Mouse (Mus musculus): ENCODE data around the gene Sh3bgrl2. TPM values are rescaled to one million over a fixed set of nuclear protein-coding genes. Genes with fewer than 3 reads are reported as not detected.

Gene Sh3bgrl2
- total RNA-seq, 1 experiment, result 13.3 TPM

- TF ChIP-seq CHD2 (IDR thresholded peaks at IDR 0.05; ENCODE audit: low read depth, low read length) (no peak), HCFC1 (IDR thresholded peaks at IDR 0.05; ENCODE audit: borderline replicate concordance, insufficient read depth, low read length) (no peak), MAFK (IDR thresholded peaks at IDR 0.05; ENCODE audit: insufficient read depth, low read depth, low read length) (no peak), ZNF384 (IDR thresholded peaks at IDR 0.05; ENCODE audit: low read depth, low read length) (no peak), ZC3H11A (IDR thresholded peaks at IDR 0.05; ENCODE audit: borderline replicate concordance, low read depth, low read length) (no peak)
- Histone ChIP-seq H3K9me3 (ENCODE audit: control insufficient read depth, insufficient read depth, low read depth, low read length) (no peaks in the 10 kb centered on the region), H3K36me3 (ENCODE audit: control insufficient read depth, insufficient read depth, low read length, poor library complexity, severe bottlenecking) (no peaks in the 10 kb centered on the region), H3K4me1 (ENCODE audit: control insufficient read depth in 2 of 2, insufficient read depth in 2 of 2, low read length in 2 of 2, poor library complexity in 1 of 2) (no peaks in the 10 kb centered on the region), H3K4me3 (ENCODE audit: insufficient read depth in 1 of 2, low read depth in 1 of 2, low read length in 2 of 2, poor library complexity in 1 of 2, severe bottlenecking in 1 of 2) (no peak overlapping the region), H3K27ac (ENCODE audit: insufficient read depth, low read depth, low read length, poor library complexity, severe bottlenecking) (no peak overlapping the region), H3K9ac (ENCODE audit: insufficient read depth, low read depth, low read length, poor library complexity, severe bottlenecking) (no peak overlapping the region)
- in situ Hi-C loops (cut with MboI; ENCODE audit: low sequenced_read_pairs in 2 of 2, unreplicated experiment in 2 of 2), result no loop called here
- no peak for DNase-seq (ENCODE audit: low read depth, low spot score)
Measured at GRCm38 (mm10) chr9:83634703-83635102, 86.6 kb downstream of the Sh3bgrl2 start.

- no peak for DNase-seq (ENCODE audit: low read depth, low spot score)
- no peak overlapping the region for H3K27ac ChIP-seq (ENCODE audit: insufficient read depth, low read depth, low read length, poor library complexity, severe bottlenecking)
- 0 out of 4 replicates have a peak, but pooled peaks cover 0 to 2% of the 10 kb centered on the region in 2 experiments for H3K4me1 ChIP-seq (ENCODE audit: control insufficient read depth in 2 of 2, insufficient read depth in 2 of 2, low read length in 2 of 2, poor library complexity in 1 of 2)
- H3K9me3 ChIP-seq (ENCODE audit: control insufficient read depth, insufficient read depth, low read depth, low read length), result no peaks in the 10 kb centered on the region
- no peak for TF ChIP-seq CHD2 (IDR thresholded peaks at IDR 0.05; ENCODE audit: low read depth, low read length)
- no peak for TF ChIP-seq ZC3H11A (IDR thresholded peaks at IDR 0.05; ENCODE audit: borderline replicate concordance, low read depth, low read length)
- no peak for TF ChIP-seq ZNF384 (IDR thresholded peaks at IDR 0.05; ENCODE audit: low read depth, low read length)
- TF ChIP-seq HCFC1 (IDR thresholded peaks at IDR 0.05; ENCODE audit: borderline replicate concordance, insufficient read depth, low read length), result no peak
- TF ChIP-seq MAFK (IDR thresholded peaks at IDR 0.05; ENCODE audit: insufficient read depth, low read depth, low read length), result no peak
- no peaks in the 10 kb centered on the region for H3K36me3 ChIP-seq (ENCODE audit: control insufficient read depth, insufficient read depth, low read length, poor library complexity, severe bottlenecking)
- no peak overlapping the region for H3K4me3 ChIP-seq (ENCODE audit: insufficient read depth in 1 of 2, low read depth in 1 of 2, low read length in 2 of 2, poor library complexity in 1 of 2, severe bottlenecking in 1 of 2)
- no peak overlapping the region for H3K9ac ChIP-seq (ENCODE audit: insufficient read depth, low read depth, low read length, poor library complexity, severe bottlenecking)
- in situ Hi-C loops (cut with MboI; ENCODE audit: low sequenced_read_pairs in 2 of 2, unreplicated experiment in 2 of 2), result no loop called here
Measured at GRCm38 (mm10) chr9:83635997-83636396, 87.9 kb downstream of the Sh3bgrl2 start.

- DNase-seq (ENCODE audit: low read depth, low spot score), result no peak
- Histone ChIP-seq H3K27ac (ENCODE audit: insufficient read depth, low read depth, low read length, poor library complexity, severe bottlenecking) (no peak overlapping the region), H3K9ac (ENCODE audit: insufficient read depth, low read depth, low read length, poor library complexity, severe bottlenecking) (no peak overlapping the region), H3K36me3 (ENCODE audit: control insufficient read depth, insufficient read depth, low read length, poor library complexity, severe bottlenecking) (no peaks in the 10 kb centered on the region), H3K4me3 (ENCODE audit: insufficient read depth in 1 of 2, low read depth in 1 of 2, low read length in 2 of 2, poor library complexity in 1 of 2, severe bottlenecking in 1 of 2) (no peak overlapping the region), H3K4me1 (ENCODE audit: control insufficient read depth in 2 of 2, insufficient read depth in 2 of 2, low read length in 2 of 2, poor library complexity in 1 of 2) (0 out of 4 replicates have a peak, but pooled peaks cover 0 to 2% of the 10 kb centered on the region in 2 experiments), H3K9me3 (ENCODE audit: control insufficient read depth, insufficient read depth, low read depth, low read length) (no peaks in the 10 kb centered on the region)
- TF ChIP-seq ZNF384 (IDR thresholded peaks at IDR 0.05; ENCODE audit: low read depth, low read length), result no peak
- TF ChIP-seq MAFK (IDR thresholded peaks at IDR 0.05; ENCODE audit: insufficient read depth, low read depth, low read length), result no peak
- in situ Hi-C loops (cut with MboI; ENCODE audit: low sequenced_read_pairs in 2 of 2, unreplicated experiment in 2 of 2), result no loop called here
Measured at GRCm38 (mm10) chr9:83643139-83643538, 95.0 kb downstream of the Sh3bgrl2 start.

GRCm38 (mm10) chr9:83643833-83644232 lies 95.7 kb downstream of the Sh3bgrl2 start:
- no peaks in the 10 kb centered on the region for H3K36me3 ChIP-seq (ENCODE audit: control insufficient read depth, insufficient read depth, low read length, poor library complexity, severe bottlenecking)
- 0 out of 4 replicates have a peak, but pooled peaks cover 0 to 2% of the 10 kb centered on the region in 2 experiments for H3K4me1 ChIP-seq (ENCODE audit: control insufficient read depth in 2 of 2, insufficient read depth in 2 of 2, low read length in 2 of 2, poor library complexity in 1 of 2)
- TF ChIP-seq ZC3H11A (IDR thresholded peaks at IDR 0.05; ENCODE audit: borderline replicate concordance, low read depth, low read length) (no peak), HCFC1 (IDR thresholded peaks at IDR 0.05; ENCODE audit: borderline replicate concordance, insufficient read depth, low read length) (no peak), CHD2 (IDR thresholded peaks at IDR 0.05; ENCODE audit: low read depth, low read length) (no peak), ZNF384 (IDR thresholded peaks at IDR 0.05; ENCODE audit: low read depth, low read length) (no peak), MAFK (IDR thresholded peaks at IDR 0.05; ENCODE audit: insufficient read depth, low read depth, low read length) (no peak)
- no peak overlapping the region for H3K27ac ChIP-seq (ENCODE audit: insufficient read depth, low read depth, low read length, poor library complexity, severe bottlenecking)
- in situ Hi-C loops (cut with MboI; ENCODE audit: low sequenced_read_pairs in 2 of 2, unreplicated experiment in 2 of 2), result no loop called here
- H3K9me3 ChIP-seq (ENCODE audit: control insufficient read depth, insufficient read depth, low read depth, low read length), result no peaks in the 10 kb centered on the region
- DNase-seq (ENCODE audit: low read depth, low spot score), result no peak
- H3K4me3 ChIP-seq (ENCODE audit: insufficient read depth in 1 of 2, low read depth in 1 of 2, low read length in 2 of 2, poor library complexity in 1 of 2, severe bottlenecking in 1 of 2), result no peak overlapping the region
- no peak overlapping the region for H3K9ac ChIP-seq (ENCODE audit: insufficient read depth, low read depth, low read length, poor library complexity, severe bottlenecking)

- no peaks in the 10 kb centered on the region for H3K36me3 ChIP-seq (ENCODE audit: control insufficient read depth, insufficient read depth, low read length, poor library complexity, severe bottlenecking)
- H3K9me3 ChIP-seq (ENCODE audit: control insufficient read depth, insufficient read depth, low read depth, low read length), result no peaks in the 10 kb centered on the region
- H3K9ac ChIP-seq (ENCODE audit: insufficient read depth, low read depth, low read length, poor library complexity, severe bottlenecking), result no peak overlapping the region
- DNase-seq (ENCODE audit: low read depth, low spot score), result no peak
- no peaks in the 10 kb centered on the region for H3K4me1 ChIP-seq (ENCODE audit: control insufficient read depth in 2 of 2, insufficient read depth in 2 of 2, low read length in 2 of 2, poor library complexity in 1 of 2)
- in situ Hi-C loops (cut with MboI; ENCODE audit: low sequenced_read_pairs in 2 of 2, unreplicated experiment in 2 of 2), result no loop called here
- H3K4me3 ChIP-seq (ENCODE audit: insufficient read depth in 1 of 2, low read depth in 1 of 2, low read length in 2 of 2, poor library complexity in 1 of 2, severe bottlenecking in 1 of 2), result no peak overlapping the region
- TF ChIP-seq ZC3H11A (IDR thresholded peaks at IDR 0.05; ENCODE audit: borderline replicate concordance, low read depth, low read length) (no peak), ZNF384 (IDR thresholded peaks at IDR 0.05; ENCODE audit: low read depth, low read length) (no peak), MAFK (IDR thresholded peaks at IDR 0.05; ENCODE audit: insufficient read depth, low read depth, low read length) (no peak), CHD2 (IDR thresholded peaks at IDR 0.05; ENCODE audit: low read depth, low read length) (no peak), HCFC1 (IDR thresholded peaks at IDR 0.05; ENCODE audit: borderline replicate concordance, insufficient read depth, low read length) (no peak)
- H3K27ac ChIP-seq (ENCODE audit: insufficient read depth, low read depth, low read length, poor library complexity, severe bottlenecking), result no peak overlapping the region
Measured at GRCm38 (mm10) chr9:83646215-83646614, 98.1 kb downstream of the Sh3bgrl2 start.
